Mouse (Mus musculus) C2C12 (cell line): ENCODE results near the gene Gm6377.

Experiments
- CEBPB ChIP-seq: IDR thresholded peaks from one replicate; pipeline ENCODE4 v1.6.1; 2011; ENCODE audit warnings: low read depth, mild to moderate bottlenecking, control low read depth, moderate library complexity
- CTCF ChIP-seq: IDR thresholded peaks from one replicate; pipeline ENCODE4 v1.5.1; 2011; ENCODE audit not compliant: control insufficient read depth, insufficient read depth, insufficient read length
- FOSL1 ChIP-seq: IDR thresholded peaks from one replicate; pipeline ENCODE4 v1.8.0; 2011; ENCODE audit warnings: mild to moderate bottlenecking, low read length; ENCODE audit not compliant: poor library complexity, insufficient read depth, severe bottlenecking
- MAX ChIP-seq: IDR thresholded peaks from one replicate; pipeline ENCODE4 v1.6.1; 2011; ENCODE audit warnings: mild to moderate bottlenecking, control low read depth
- MYOD1 ChIP-seq: IDR thresholded peaks from one replicate; pipeline ENCODE4 v1.6.1; 2011; ENCODE audit warnings: low read depth; ENCODE audit not compliant: control insufficient read depth, insufficient read length
- MYOG ChIP-seq: IDR thresholded peaks from one replicate; pipeline ENCODE4 v1.6.1; 2011; ENCODE audit not compliant: control insufficient read depth, insufficient read length; ENCODE audit errors: extremely low read depth
- USF1 ChIP-seq: IDR thresholded peaks from one replicate; pipeline ENCODE4 v1.6.1; 2011; ENCODE audit warnings: low read depth, mild to moderate bottlenecking, control low read depth, moderate library complexity

DNA sequence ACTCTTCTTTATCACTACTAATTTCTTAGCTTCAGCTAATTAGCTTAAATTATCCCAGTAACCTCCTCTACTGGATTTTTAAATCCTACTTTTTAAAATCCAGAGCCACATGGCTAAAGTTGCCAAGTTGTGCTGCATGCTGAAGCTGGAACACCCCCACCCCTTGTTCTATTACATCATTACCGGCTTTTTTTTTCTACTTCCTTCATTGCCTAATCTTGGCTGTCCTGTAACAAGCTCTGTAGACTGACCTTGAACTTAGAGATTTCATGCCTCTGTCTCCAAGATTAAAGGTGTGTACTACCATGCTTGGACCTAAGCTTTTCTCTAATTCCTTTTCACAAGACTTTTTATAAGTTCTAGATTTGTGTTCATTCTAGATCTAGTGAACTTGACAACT lies 32.2 kb downstream of the Gm6377 start:
- TF ChIP-seq MAX (no peak), CTCF (no peak), CEBPB (no peak), USF1 (no peak), FOSL1 (no peak), MYOG (no peak), MYOD1 (no peak)
